Mouse (Mus musculus) hematopoietic stem cell, adult 5-6 weeks (primary cell): ENCODE data around the gene Sipa1l2. TPM values are rescaled to one million over a fixed set of nuclear protein-coding genes. Genes with fewer than 3 reads are reported as not detected.
A peak's percentile ranks its signal among the peaks of the same experiment; 100 is the strongest.
"Not testable (repeated sequence)": the region's sequence is repeated elsewhere in the genome, so short reads cannot be mapped to it uniquely, and the experiment has no call there.

Experiments
- ATAC-seq, 2 experiments: fragments of 125-278 bp in 1 of 2; replicated peaks in 1 of 2; 2 replicates each; pipeline ENCODE4 v1.8.0; 2016 to 2017; ENCODE audit warnings: inconsistent platforms in 2 of 2, mild to moderate bottlenecking in 2 of 2, moderate number of reproducible peaks in 2 of 2, low read depth in 1 of 2, moderate TSS enrichment in 1 of 2; ENCODE audit not compliant: low FRiP score in 2 of 2, poor library complexity in 2 of 2, severe bottlenecking in 2 of 2, insufficient read depth in 1 of 2, low TSS enrichment in 1 of 2
- total RNA-seq: library from RNA; stranded (forward); fragments of 172-1452, 232-1000 nt; gene quantifications from 2 replicates; pipeline ENCODE4 v1.2.3, GENCODE M21; 2017

Gene Sipa1l2
- total RNA-seq, 1 experiment from 2014 or later, result 0.94 TPM

DNA sequence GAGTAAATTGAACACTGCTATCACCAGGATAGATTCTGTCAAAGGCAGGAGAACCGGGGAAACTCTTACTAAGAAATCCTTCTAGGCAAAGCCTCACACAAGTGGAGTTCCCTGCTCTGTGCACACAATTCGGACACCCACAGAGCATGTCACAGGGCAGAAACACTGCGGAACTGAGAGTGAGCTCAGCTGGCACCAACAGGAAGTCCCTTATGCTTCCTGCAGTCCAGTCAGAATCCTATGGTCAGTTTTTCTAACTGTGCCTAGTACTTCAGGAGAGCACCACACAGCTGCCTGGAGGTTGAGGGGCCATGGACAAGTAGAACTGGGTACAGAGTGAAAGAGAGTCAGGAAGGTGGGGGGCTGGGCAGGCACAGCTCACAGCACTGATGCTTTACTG is 41.7 kb downstream of the Sipa1l2 start:
- ATAC-seq, result no peak

DNA sequence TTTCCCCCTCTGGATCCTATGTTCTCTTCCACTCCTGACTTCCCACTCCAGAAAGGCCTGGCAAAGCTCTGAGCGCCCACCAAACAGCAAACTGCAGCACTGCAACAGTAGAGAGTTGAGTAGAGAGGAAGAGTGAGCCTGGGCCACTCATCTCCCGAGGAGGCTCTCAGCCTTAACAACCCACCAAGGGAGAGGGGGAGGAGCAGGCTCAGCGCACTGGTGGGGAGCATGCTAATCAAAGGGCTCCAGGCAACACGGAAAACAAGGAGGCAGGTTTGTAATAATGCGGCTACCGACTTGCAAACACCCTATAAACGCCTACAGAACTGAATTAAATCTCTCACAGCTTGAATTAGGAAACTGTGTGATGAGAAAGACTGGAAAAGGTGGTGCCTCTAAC is 42.6 kb downstream of the Sipa1l2 start:
- ATAC-seq, result no peak

DNA sequence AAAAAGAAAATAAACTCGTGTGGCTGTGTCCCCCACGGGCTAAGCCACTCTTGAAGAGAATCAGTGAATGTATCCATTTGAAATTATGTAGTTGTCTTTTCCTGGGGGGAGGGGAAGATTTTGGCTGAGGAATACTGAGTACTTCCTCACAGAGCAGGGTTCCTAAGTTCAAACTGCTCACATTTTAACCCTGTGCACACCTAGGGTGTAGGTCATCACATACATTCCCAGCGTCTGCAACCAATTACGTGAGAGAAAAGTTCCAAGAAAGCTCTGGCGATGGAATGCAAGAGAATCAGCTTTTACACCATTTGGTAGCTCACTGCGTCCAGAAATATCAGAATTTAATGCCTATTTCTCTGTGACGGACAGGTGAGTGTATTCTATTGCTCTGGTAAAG is 43.0 kb downstream of the Sipa1l2 start:
- ATAC-seq, result no peak

DNA sequence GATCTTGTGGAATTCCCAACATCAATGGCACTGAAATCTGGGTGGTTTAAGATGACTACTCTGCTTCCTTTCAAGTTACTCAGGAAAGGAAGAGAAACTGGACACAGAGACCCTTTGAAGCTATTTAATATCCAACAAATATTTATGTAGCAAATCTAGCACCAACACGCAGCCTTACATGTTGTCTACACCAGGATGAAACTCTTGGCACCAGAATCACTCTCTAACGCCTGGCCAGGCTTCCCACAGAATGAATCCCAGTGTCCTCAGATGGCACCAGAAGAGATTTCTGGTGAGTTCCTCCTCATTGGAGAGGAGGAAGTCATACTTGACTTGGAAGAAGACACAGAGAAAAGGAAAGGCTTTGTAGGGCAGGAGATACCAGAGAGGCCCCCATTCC is 45.1 kb downstream of the Sipa1l2 start:
- ATAC-seq, result no peak

DNA sequence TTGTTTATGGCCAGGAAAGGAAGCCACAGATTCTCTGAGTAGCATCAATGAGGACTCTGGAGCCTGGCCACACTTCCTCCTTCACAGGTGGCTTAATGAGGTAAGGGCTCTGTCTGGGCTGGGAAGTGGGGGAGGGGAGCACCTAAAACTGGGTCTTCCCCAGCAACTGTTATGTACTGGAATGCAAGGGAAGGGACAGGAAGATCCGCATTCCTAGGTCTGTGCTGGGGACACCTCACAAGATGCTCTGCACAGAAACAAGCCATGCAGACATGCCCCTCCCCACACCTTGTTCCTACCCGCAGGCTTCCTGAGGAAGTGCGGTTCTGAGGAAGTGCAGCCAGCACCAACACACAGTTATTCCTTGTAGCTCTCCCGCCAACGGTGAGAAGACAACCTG is 46.4 kb downstream of the Sipa1l2 start:
- peak; percentile 59 to 60 for ATAC-seq

DNA sequence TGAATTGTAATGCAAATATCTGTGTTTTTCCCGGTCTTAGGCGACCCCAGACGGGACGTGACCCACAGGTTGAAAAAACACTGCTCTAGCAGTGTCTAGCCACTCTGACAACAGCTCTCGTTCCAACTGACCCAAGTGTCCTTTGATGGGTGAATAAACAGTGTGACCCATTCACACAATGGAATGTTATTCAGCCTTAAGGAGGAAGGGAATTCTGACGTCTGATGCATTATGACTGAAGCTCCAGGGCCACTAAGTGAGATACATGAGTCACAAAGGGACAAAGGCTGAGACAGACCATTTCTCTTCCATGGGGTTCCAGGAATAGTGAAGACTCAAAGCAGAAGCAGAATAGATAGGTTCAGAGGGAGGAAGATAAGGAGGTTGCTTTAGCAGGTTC is 47.5 kb downstream of the Sipa1l2 start:
- ATAC-seq, result no peak

DNA sequence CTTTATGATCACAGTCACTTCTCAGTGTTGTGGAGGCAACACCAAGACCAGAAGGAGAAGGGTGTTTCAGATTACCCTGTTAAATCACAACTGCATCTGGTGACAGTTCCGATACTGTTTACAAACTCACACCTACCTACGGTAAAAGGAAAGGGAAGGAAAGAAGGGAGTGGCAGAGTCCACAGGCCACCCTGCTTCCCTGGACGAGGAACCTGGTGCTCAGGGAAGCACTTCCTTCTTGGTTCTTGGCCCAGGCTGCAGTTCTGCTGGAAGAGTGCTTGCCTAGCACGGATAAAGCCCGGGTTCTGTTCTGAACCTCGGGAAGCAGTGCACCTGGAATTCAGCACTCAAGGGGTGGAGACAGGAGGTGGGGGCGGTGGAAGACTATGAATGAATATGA is 48.5 kb downstream of the Sipa1l2 start:
- no peak for ATAC-seq

DNA sequence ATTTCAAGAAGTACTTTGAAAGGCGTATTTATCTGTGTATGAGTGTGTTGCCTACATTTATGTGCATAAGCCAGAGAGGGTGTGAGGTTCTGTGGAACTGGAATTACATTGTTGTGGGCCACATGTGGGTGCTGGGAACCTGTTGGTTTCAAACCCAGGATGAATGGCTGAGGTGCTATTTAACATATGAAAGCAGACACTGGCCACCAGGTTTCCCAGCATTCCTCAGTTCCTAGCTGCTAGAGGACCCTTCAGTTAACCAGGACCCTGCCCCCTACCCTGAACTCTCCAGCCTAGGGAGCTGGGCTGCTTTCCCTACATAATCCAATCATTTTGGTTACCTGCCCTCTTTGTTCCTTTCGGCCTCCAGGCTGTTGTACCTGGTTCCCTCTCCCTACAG is 49.3 kb downstream of the Sipa1l2 start:
- ATAC-seq, result not testable (repeated sequence)

DNA sequence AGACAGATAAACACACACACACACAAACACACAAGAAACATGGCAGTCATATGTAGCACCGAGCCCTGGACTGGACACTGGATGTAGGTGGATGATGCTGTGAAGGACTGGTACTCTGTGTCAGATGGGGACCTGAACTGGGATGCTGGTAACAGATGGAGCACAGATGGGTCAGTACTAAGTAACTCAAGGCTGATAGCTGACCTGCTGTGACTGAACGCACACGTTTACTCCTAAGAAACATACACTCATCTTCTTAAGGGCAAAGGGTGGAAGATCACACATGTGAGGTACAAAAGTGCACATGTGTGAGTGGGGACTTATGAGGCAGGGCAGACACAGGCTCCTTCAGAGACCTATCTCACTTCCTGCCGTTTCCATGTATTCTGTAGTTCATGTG is 50.7 kb downstream of the Sipa1l2 start:
- ATAC-seq, result no peak

DNA sequence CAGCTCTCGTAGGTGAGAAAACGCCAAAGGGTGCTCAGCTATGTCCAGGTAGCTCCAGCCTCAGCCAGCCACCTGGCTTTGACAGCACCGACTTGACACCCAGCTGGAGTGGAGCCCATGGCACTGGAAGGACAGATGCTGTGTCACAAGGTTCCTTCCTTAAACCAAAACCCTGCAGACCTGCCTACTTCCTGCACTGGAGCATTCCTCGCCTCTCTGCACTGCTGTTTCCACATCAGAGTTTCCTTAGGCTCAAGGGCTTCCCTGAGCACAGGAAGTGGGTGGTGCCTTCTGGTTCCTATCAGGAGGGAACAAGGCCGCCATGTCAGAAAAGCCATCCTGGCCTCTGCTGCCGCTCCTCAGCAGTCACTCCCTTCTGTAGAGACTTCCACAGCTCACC is 51.3 kb downstream of the Sipa1l2 start:
- ATAC-seq, result peak; percentile 75 to 83

DNA sequence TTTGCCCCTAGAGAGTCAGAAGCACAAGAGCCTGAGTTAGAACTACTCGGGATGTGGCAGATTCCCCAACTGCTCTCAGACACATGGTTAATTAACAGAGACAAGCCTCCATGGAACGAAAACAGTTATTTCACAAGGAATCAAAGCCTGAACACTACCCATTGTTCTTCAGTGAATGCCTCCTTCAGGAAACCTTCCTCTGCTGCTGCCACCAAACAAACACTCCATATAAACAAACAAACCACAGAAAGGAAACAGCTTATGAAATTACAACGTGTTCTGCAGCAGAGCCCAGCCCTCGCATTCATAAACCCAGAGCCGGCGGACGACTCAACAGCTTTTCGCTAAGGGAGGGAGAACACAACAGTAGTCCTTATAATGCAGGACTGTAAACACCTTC is 52.2 kb downstream of the Sipa1l2 start:
- ATAC-seq, result no peak

DNA sequence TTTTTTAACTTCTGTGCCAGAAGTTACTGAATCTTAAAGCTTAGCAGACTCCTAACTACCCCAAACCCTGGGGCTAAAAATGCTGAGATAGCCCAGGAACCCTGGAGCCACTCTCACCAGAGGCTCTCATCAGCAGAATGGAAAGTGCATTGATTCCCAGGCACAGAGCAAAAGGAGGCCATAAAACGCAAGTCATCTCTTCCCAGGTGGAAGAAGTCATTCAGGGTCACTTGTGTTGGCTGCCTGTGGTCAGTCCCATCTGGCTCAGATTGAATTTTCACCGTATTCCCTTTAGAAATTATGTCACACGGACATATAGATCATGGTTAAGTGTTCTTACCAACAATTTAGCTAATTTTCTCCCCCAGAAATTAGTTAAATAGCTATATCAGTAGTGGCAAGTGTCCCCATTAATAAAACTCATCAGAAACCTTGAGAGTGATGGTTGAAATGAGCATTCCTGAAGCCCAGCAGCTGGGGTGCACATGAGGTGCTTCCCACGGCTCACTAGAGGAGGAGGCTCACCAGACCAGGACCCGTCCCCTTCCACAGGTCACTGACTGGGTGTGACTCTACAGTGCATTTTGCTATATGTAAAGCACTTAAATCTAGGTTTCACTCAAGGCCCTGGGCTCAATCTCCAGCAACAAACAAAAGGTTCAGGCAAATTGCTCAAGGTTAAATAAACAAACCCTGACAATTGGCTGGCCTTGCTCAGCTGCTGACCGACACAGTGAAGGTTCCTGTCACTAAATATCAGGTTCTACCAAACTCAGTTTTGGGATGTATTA is 53.3 kb downstream of the Sipa1l2 start:
- no peak for ATAC-seq

DNA sequence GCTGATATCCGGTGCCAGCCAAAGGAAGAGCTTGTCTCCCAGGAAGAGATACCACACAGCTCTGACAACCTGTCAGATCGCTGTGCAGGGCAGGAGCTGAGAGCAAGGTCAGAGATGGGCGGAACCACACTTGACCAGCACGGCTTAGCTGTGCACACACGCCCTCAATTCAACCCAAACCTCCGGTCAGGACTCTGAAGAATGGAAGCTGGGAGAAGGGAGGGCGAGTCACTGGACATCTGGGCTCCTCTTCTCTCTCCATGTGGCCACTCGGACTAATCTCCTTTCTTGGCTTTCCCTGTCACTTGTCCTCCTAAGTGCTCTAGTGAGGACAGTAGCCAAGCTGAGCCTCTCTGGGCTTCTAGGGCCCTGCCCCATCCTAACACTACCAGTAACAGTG is 53.9 kb downstream of the Sipa1l2 start:
- no peak for ATAC-seq

DNA sequence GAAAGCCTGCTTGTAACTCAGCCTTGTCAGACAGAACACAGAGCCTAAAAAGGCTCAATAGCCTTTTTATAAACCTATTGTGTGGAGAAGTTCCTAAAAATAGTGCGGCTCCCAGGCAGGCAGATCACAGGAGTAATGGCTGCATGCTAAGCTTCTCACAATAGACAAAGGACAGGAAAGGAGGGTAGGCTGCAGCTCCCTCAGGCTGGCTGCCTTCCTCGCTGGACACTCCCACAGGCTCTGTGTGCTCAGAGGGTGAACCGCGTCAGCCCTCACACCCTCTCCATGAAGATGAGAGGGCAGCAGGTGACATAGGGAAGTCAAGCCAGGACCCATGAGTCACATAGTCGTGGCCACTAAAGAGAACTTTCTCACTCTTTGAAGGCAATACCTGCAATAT is 55.7 kb downstream of the Sipa1l2 start:
- no peak for ATAC-seq

DNA sequence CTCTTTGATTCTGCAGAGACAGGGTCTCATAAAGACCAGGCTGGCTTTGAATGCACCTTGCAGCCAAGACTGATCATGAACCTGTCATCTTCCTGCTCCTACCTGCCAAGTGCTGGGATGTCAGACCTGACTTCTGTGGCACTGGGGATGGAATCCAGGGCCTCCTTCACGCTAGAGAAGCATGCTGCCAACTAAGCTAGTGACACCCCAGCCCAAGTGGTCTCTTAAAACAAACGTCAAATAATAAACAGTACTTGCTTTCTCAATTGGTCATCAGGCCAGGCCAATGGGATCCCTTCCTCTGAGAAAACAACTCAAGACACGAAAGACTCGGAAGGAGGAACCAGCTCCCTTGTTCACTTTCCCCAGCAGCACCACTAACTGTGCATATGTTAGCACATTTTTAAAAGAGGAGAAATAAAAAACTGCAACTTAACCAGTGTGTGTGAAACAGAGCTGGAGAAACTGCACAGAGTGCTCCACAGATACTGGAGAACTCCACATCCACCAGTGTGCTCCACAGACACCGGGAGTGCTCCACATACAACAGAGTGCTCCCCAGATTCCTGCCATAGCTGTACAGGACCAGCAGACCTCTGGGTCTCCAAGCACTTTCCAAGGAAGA is 56.3 kb downstream of the Sipa1l2 start:
- ATAC-seq, result no peak

DNA sequence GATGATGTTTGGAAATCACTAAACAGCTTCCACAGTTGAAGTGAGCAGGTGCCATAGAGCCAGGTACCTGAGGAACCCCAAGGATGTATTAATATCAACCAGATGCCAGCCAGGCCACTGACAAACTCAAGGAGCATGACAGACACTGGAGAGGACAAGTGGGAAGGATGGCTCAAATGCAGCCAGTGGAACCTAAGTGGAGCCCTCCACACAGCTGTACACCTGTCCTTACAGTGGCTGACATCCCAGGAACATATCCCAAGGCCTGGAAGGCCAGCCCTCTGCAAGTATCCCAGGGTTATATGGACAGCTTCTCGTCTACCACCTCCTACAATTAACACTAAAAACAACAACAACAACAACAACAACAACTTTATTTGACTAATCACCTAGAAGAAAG is 57.0 kb downstream of the Sipa1l2 start:
- no peak for ATAC-seq

DNA sequence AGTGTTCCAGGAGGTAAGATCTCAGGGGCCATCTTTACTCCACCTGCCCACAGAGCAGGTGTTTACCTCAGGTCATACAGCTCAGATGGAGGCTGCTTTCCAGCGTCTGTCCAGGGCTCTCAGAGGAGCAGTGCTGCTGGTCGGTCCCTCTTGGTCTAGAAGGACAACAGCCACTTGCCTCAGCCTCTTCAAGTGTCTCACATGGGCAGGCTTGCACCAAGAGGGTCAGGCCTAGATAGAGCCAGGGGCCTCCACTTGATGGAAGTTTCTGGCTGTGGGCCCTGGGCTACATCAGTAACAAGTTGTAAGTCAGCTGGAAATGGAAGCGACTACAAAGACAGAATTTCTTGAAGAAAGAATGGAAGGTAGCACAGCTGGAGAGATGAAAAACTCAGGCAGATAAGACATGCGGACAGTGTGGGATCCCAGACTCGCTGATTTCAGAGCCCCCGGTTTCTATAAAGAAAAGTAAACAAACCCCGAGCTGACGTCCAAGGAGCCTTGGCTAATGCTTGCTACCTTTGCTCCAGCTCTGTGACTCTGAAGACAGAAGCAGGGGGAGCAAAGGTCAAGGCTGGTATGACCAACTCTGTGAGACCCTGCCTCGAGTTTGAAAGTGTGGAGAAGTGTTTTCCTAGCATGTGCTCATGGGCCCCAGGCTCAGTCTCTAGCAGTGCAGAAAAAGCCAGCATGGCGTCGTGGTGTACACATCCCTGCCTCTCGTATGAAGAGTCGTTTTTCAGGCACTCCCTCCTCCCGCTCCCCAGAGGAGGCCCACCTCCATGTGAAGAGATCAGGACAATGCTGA is 58.5 kb downstream of the Sipa1l2 start:
- ATAC-seq, result no peak

DNA sequence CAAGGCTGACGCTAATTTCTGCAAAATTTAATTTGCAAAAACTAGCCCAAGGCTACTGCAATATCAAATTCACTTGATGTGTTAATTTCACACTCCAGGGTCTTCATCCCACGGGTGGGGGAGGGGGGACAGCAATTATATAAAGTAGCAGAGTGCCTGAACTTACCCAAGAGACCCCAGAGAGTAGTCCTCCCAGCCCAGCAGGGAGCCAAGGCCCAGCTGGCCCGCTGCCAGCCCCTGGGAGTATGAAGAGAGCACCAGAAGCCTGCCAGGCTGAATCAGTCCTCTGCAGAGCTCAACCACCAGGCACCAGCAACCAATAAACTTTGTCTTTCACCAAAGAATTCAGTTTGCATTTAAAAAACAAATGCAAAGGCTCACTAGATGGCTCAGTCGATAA is 59.8 kb downstream of the Sipa1l2 start:
- no peak for ATAC-seq
